Mouse (Mus musculus) limb, embryonic 15.5 days (tissue): ENCODE data around the gene Rab11fip3. TPM values are rescaled to one million over a fixed set of nuclear protein-coding genes. Genes with fewer than 3 reads are reported as not detected.
A peak's percentile ranks its signal among the peaks of the same experiment; 100 is the strongest.

Experiments
- ATAC-seq: fragments of 200-750 bp; cut with Nextera tagmentation; 2 replicates; pipeline ENCODE4 v1.8.0; 2017; ENCODE audit warnings: low read depth, moderate TSS enrichment; ENCODE audit not compliant: insufficient number of reproducible peaks, low FRiP score, low TSS enrichment
- H3K27ac ChIP-seq: fragments of 300-500 bp; sonication (generic); 2 replicates; pipeline ENCODE4 v1.5.1; 2015; ENCODE audit warnings: moderate library complexity, mild to moderate bottlenecking, inconsistent platforms
- H3K27me3 ChIP-seq: fragments of 300-500 bp; sonication (generic); 2 replicates; pipeline ENCODE4 v1.6.1; 2015; ENCODE audit warnings: inconsistent platforms
- H3K36me3 ChIP-seq: fragments of 300-500 bp; sonication (generic); 2 replicates; pipeline ENCODE4 v1.6.1; 2015; ENCODE audit warnings: inconsistent platforms
- H3K4me1 ChIP-seq: fragments of 300-500 bp; sonication (generic); 2 replicates; pipeline ENCODE4 v1.6.1; 2015; ENCODE audit warnings: inconsistent platforms
- H3K4me2 ChIP-seq: fragments of 300-500 bp; sonication (generic); 2 replicates; pipeline ENCODE4 v1.6.1; 2015; ENCODE audit warnings: mild to moderate bottlenecking, inconsistent platforms
- H3K4me3 ChIP-seq: fragments of 300-500 bp; sonication (generic); 2 replicates; pipeline ENCODE4 v1.5.1; 2015; ENCODE audit warnings: mild to moderate bottlenecking, inconsistent platforms
- H3K9ac ChIP-seq: fragments of 300-500 bp; sonication (generic); 2 replicates; pipeline ENCODE4 v1.6.1; 2015; ENCODE audit warnings: inconsistent platforms
- H3K9me3 ChIP-seq: fragments of 300-500 bp; sonication (generic); 2 replicates; pipeline ENCODE4 v1.6.1; 2016; ENCODE audit warnings: inconsistent platforms
- WGBS: fragments of 180-500 bp; shearing (Covaris S2); methylation state at CpG from one replicate; pipeline ENCODE4 v1.1.7; 2015; 5-methylcytosine and 5-hydroxymethylcytosine counted together
- polyA plus RNA-seq: library from polyadenylated mRNA; unstranded; fragments of >200 nt; fragmentation: Nextera tagmentation; extraction: Ambion mirVana; gene quantifications from 2 replicates; pipeline ENCODE4 v1.2.1, GENCODE M21; 2015

Gene Rab11fip3
- polyA plus RNA-seq, 1 experiment from 2014 or later, result 16.8 TPM

GRCm38 (mm10) chr17:26007646-26008045 lies 61.7 kb downstream of the Rab11fip3 start:
- Histone ChIP-seq H3K4me3 (no peak overlapping the region), H3K9ac (no peak overlapping the region), H3K27ac (no peak overlapping the region), H3K9me3 (no peaks in the 10 kb centered on the region), H3K27me3 (no peaks in the 10 kb centered on the region), H3K4me1 (peaks cover 3% of the 10 kb centered on the region; the same call in 1 of the 2 replicates), H3K36me3 (peaks cover 44% of the 10 kb centered on the region), H3K4me2 (no peak overlapping the region)
- no peak for ATAC-seq
- WGBS, result 83% methylated on average over 2 of the region's 2 CpGs

- Histone ChIP-seq H3K4me2 (no peak overlapping the region), H3K27ac (no peak overlapping the region), H3K9ac (no peak overlapping the region), H3K4me1 (no peaks in the 10 kb centered on the region), H3K4me3 (no peak overlapping the region), H3K9me3 (no peaks in the 10 kb centered on the region), H3K36me3 (peaks cover 56% of the 10 kb centered on the region), H3K27me3 (no peaks in the 10 kb centered on the region)
- ATAC-seq, result no peak
- 59% methylated on average over 10 of the region's 10 CpGs for WGBS
Observed at GRCm38 (mm10) chr17:26005731-26006450, 63.5 kb downstream of the Rab11fip3 start.

GRCm38 (mm10) chr17:26004711-26005110 lies 64.6 kb downstream of the Rab11fip3 start:
- Histone ChIP-seq H3K4me2 (no peak overlapping the region), H3K4me1 (no peaks in the 10 kb centered on the region), H3K36me3 (peaks cover 56% of the 10 kb centered on the region), H3K9me3 (no peaks in the 10 kb centered on the region), H3K27me3 (no peaks in the 10 kb centered on the region), H3K9ac (no peak overlapping the region), H3K4me3 (no peak overlapping the region), H3K27ac (no peak overlapping the region)
- 87% methylated on average over 15 of the region's 15 CpGs for WGBS
- no peak for ATAC-seq

GRCm38 (mm10) chr17:26003864-26004263 lies 65.5 kb downstream of the Rab11fip3 start:
- no peak overlapping the region for H3K9ac ChIP-seq
- no peaks in the 10 kb centered on the region for H3K9me3 ChIP-seq
- H3K27me3 ChIP-seq, result no peaks in the 10 kb centered on the region
- ATAC-seq, result no peak
- peaks cover 54% of the 10 kb centered on the region for H3K36me3 ChIP-seq
- no peak overlapping the region for H3K4me3 ChIP-seq
- no peak overlapping the region for H3K27ac ChIP-seq
- WGBS, result 93% methylated on average over 2 of the region's 2 CpGs
- H3K4me1 ChIP-seq, result no peaks in the 10 kb centered on the region
- no peak overlapping the region for H3K4me2 ChIP-seq

GRCm38 (mm10) chr17:25998425-25998824 lies 70.9 kb downstream of the Rab11fip3 start:
- Histone ChIP-seq H3K4me3 (no peak overlapping the region), H3K9me3 (no peaks in the 10 kb centered on the region), H3K9ac (no peak overlapping the region), H3K4me1 (no peaks in the 10 kb centered on the region), H3K27ac (no peak overlapping the region), H3K27me3 (no peaks in the 10 kb centered on the region), H3K4me2 (no peak overlapping the region), H3K36me3 (peaks cover 67% of the 10 kb centered on the region)
- no peak for ATAC-seq
- 87% methylated on average over 11 of the region's 11 CpGs for WGBS

GRCm38 (mm10) chr17:25993489-25993888 lies 75.9 kb downstream of the Rab11fip3 start:
- Histone ChIP-seq H3K9ac (no peak overlapping the region), H3K9me3 (no peaks in the 10 kb centered on the region), H3K36me3 (peaks cover 86% of the 10 kb centered on the region), H3K4me1 (no peaks in the 10 kb centered on the region), H3K4me2 (no peak overlapping the region), H3K27me3 (no peaks in the 10 kb centered on the region), H3K4me3 (no peak overlapping the region), H3K27ac (no peak overlapping the region)
- 87% methylated on average over 3 of the region's 3 CpGs for WGBS
- ATAC-seq, result no peak

- Histone ChIP-seq H3K36me3 (peaks cover 75% of the 10 kb centered on the region), H3K4me3 (no peak overlapping the region), H3K4me2 (no peak overlapping the region), H3K27me3 (no peaks in the 10 kb centered on the region), H3K4me1 (no peaks in the 10 kb centered on the region), H3K9me3 (no peaks in the 10 kb centered on the region), H3K27ac (no peak overlapping the region), H3K9ac (no peak overlapping the region)
- no peak for ATAC-seq
- 95% methylated on average over 4 of the region's 4 CpGs for WGBS
Observed at GRCm38 (mm10) chr17:25992274-25992673, 77.1 kb downstream of the Rab11fip3 start.

GRCm38 (mm10) chr17:25990331-25990730 lies 79.0 kb downstream of the Rab11fip3 start:
- Histone ChIP-seq H3K9ac (no peak overlapping the region), H3K27ac (no peak overlapping the region), H3K9me3 (no peaks in the 10 kb centered on the region)

GRCm38 (mm10) chr17:25985306-25986294 lies 83.8 kb downstream of the Rab11fip3 start, which contains the start of gene Capn15:
Gene Capn15 (minus strand): TSS chr17:25985796.
- H3K27me3 ChIP-seq, result no peaks in the 10 kb centered on the region
- peaks cover 20% of the 10 kb centered on the region for H3K36me3 ChIP-seq
- H3K4me3 ChIP-seq, result peak within 1 kb of the TSS; percentile 89
- peak within 1 kb of the TSS; percentile 89 for H3K27ac ChIP-seq
- H3K4me1 ChIP-seq, result peaks cover 33% of the 10 kb centered on the region
- peak within 1 kb of the TSS; percentile 60 for H3K4me2 ChIP-seq
- WGBS, result under 1% methylated on average over 91 of the region's 91 CpGs
- H3K9ac ChIP-seq, result peak within 1 kb of the TSS; percentile 83
- ATAC-seq, result peak; percentile 99
- H3K9me3 ChIP-seq, result no peaks in the 10 kb centered on the region

More at GRCm38 (mm10) chr17:25990331-25990730, 79.0 kb downstream of the Rab11fip3 start:
- Histone ChIP-seq H3K27me3 (no peaks in the 10 kb centered on the region), H3K36me3 (peaks cover 61% of the 10 kb centered on the region), H3K4me2 (no peak overlapping the region), H3K4me3 (no peak overlapping the region), H3K4me1 (peaks cover 7% of the 10 kb centered on the region; the same call in 1 of the 2 replicates)
- no peak for ATAC-seq
- WGBS, result 85% methylated on average over 5 of the region's 5 CpGs

- Histone ChIP-seq H3K27ac (peak overlapping the region; percentile 89), H3K36me3 (peaks cover 11% of the 10 kb centered on the region), H3K4me1 (peaks cover 41% of the 10 kb centered on the region), H3K4me2 (peak overlapping the region; percentile 60), H3K9ac (peak overlapping the region; percentile 83), H3K4me3 (peak overlapping the region; percentile 89), H3K9me3 (no peaks in the 10 kb centered on the region), H3K27me3 (no peaks in the 10 kb centered on the region)
- no peak for ATAC-seq
- WGBS, result 8% methylated on average over 17 of the region's 17 CpGs
Observed at GRCm38 (mm10) chr17:25984556-25985305, 84.6 kb downstream of the Rab11fip3 start.

- WGBS, result 97% methylated on average over 1 of the region's 1 CpGs
- Histone ChIP-seq H3K27ac (no peak overlapping the region), H3K9ac (no peak overlapping the region), H3K36me3 (peaks cover 6% of the 10 kb centered on the region; the same call in 1 of the 2 replicates), H3K9me3 (no peaks in the 10 kb centered on the region), H3K4me3 (peak overlapping the region; percentile 89; the same call in 1 of the 2 replicates), H3K4me1 (peaks cover 41% of the 10 kb centered on the region), H3K4me2 (peak overlapping the region; percentile 60; the same call in 1 of the 2 replicates), H3K27me3 (no peaks in the 10 kb centered on the region)
- ATAC-seq, result no peak
Observed at GRCm38 (mm10) chr17:25984066-25984465, 85.3 kb downstream of the Rab11fip3 start.
